Mouse (Mus musculus): ENCODE data around the gene Foxm1.

- TF ChIP-seq CTCF (IDR thresholded peaks at IDR 0.05; ENCODE audit: low read depth) (no peak), EP300 (IDR thresholded peaks at IDR 0.05; ENCODE audit: low read depth) (no peak)
Measured at GRCm38 (mm10) chr6:128376371-128377085, 13.8 kb downstream of the Foxm1 start.

Data from liver, embryonic 14.5 days (tissue).